Mouse (Mus musculus): ENCODE results near the gene Qk.

Qk gene

GRCm38 (mm10) chr17:10326596-10327045 lies 7.0 kb upstream of the Qk start:
- no peak for DNase-seq (ENCODE audit: low spot score)

GRCm38 (mm10) chr17:10325921-10326320 lies 6.3 kb upstream of the Qk start:
- DNase-seq (ENCODE audit: low spot score) = no peak

GRCm38 (mm10) chr17:10321754-10322153 lies 2.1 kb upstream of the Qk start:
- DNase-seq (ENCODE audit: low spot score) = no peak

- no peak for DNase-seq (ENCODE audit: low spot score)
Observed at GRCm38 (mm10) chr17:10321092-10321491, 1.4 kb upstream of the Qk start.

- no peak for DNase-seq (ENCODE audit: low spot score)
Observed at GRCm38 (mm10) chr17:10320456-10320790, 769 bp upstream of the Qk start.

GRCm38 (mm10) chr17:10319431-10319684 lies 296 bp downstream of the Qk start:
- DNase-seq (ENCODE audit: low spot score) = no peak

- no peak for DNase-seq (ENCODE audit: low spot score)
Observed at GRCm38 (mm10) chr17:10318561-10319430, 858 bp downstream of the Qk start.

GRCm38 (mm10) chr17:10317981-10318551 lies 1.6 kb downstream of the Qk start:
- no peak for DNase-seq (ENCODE audit: low spot score)

GRCm38 (mm10) chr17:10317186-10317585 lies 2.5 kb downstream of the Qk start:
- no peak for DNase-seq (ENCODE audit: low spot score)

GRCm38 (mm10) chr17:10316446-10316845 lies 3.2 kb downstream of the Qk start:
- DNase-seq (ENCODE audit: low spot score) = no peak

- DNase-seq (ENCODE audit: low spot score) = no peak
Observed at GRCm38 (mm10) chr17:10310046-10310445, 9.6 kb downstream of the Qk start.

- DNase-seq (ENCODE audit: low spot score) = no peak
Observed at GRCm38 (mm10) chr17:10309135-10309623, 10.5 kb downstream of the Qk start.

GRCm38 (mm10) chr17:10306424-10306823 lies 13.2 kb downstream of the Qk start:
- no peak for DNase-seq (ENCODE audit: low spot score)

- no peak for DNase-seq (ENCODE audit: low spot score)
Observed at GRCm38 (mm10) chr17:10304001-10304400, 15.7 kb downstream of the Qk start.

- DNase-seq (ENCODE audit: low spot score) = no peak
Observed at GRCm38 (mm10) chr17:10300968-10301795, 18.5 kb downstream of the Qk start.

GRCm38 (mm10) chr17:10299396-10299795 lies 20.3 kb downstream of the Qk start:
- no peak for DNase-seq (ENCODE audit: low spot score)

GRCm38 (mm10) chr17:10292520-10292919 lies 27.1 kb downstream of the Qk start:
- no peak for DNase-seq (ENCODE audit: low spot score)

- DNase-seq (ENCODE audit: low spot score) = no peak
Observed at GRCm38 (mm10) chr17:10284772-10285171, 34.9 kb downstream of the Qk start.

- no peak for DNase-seq (ENCODE audit: low spot score)
Observed at GRCm38 (mm10) chr17:10279532-10279931, 40.1 kb downstream of the Qk start.

GRCm38 (mm10) chr17:10269518-10269917 lies 50.1 kb downstream of the Qk start:
- no peak for DNase-seq (ENCODE audit: low spot score)

- no peak for DNase-seq (ENCODE audit: low spot score)
Observed at GRCm38 (mm10) chr17:10268468-10268867, 51.2 kb downstream of the Qk start.

GRCm38 (mm10) chr17:10266207-10266606 lies 53.4 kb downstream of the Qk start:
- DNase-seq (ENCODE audit: low spot score) = no peak
